ENCODE assay signal across 19 mouse cellular contexts in genomic region chr11:86668169-86668568, GRCm38 (mm10).
"Had no signal": no experiment of that assay in that cellular context is flagged by ENCODE, and none has a peak within 500 bp of the region (broad histone marks: within the 10 kb centered on the region; RNA-seq: fewer than 3 reads in every experiment).

No protein-coding gene starts in this region.

- H3K9me3 ChIP-seq: limb, embryonic 10.5 days; limb, embryonic 13.5 days had no signal

- H3K9ac ChIP-seq: limb, embryonic 13.5 days; lung, embryonic 14.5 days had no signal

- H3K4me3 ChIP-seq: layer of hippocampus, adult 2 months; limb, embryonic 10.5 days; limb, embryonic 13.5 days had no signal

- H3K27me3 ChIP-seq: limb, embryonic 13.5 days had no signal

- H3K4me1 ChIP-seq: limb, embryonic 10.5 days; limb, embryonic 13.5 days had no signal

- ATAC-seq: lung, postnatal 0 days had no signal

- H3K4me2 ChIP-seq: limb, embryonic 13.5 days; lung, embryonic 14.5 days; midbrain, embryonic 11.5 days had no signal

- DNase-seq: kidney, adult 11 months; kidney, adult 8-10 months; kidney, postnatal 14 days; layer of hippocampus, adult 9-11 months; lung, embryonic 14.5 days; lung, postnatal 36 days; midbrain, embryonic 14.5 days; right cerebral cortex, adult 18-20 months; right cerebral cortex, postnatal 14 days; right cerebral cortex, postnatal 4 days; thymus, adult 2 months; thymus, postnatal 14 days; thymus, postnatal 4 days had no signal

- H3K27ac ChIP-seq: layer of hippocampus, adult 2 months; limb, embryonic 10.5 days; limb, embryonic 13.5 days; stomach, postnatal 0 days had no signal
